Mouse (Mus musculus) right cerebral cortex, postnatal 36 days (tissue): ENCODE measurements around the gene Nol10.

Experiments
- DNase-seq, 2 experiments: peaks; one replicate each; pipeline ENCODE4 v3.0.0; 2022; ENCODE audit warnings: low spot score in 2 of 2, mixed read lengths in 1 of 2

Nol10 gene

DNA sequence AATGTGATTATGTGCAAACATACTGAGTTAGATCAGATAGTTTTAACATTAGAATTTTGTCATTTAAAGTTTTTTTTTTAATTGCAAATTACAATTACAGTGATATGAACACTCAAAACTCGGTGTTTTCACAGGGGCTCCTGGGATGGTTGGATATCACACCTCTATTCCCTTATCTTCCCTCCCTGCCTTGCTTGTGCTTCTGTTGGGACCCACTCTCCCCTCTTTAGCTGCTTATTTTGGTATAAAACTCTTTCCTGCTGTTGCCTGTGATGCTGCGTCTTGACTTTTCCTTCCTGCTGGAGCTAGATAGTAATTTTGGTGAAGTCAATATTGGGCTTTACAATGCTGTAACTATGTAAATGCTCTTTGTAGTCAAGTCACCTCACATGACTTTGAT is 63.0 kb downstream of the Nol10 start:
- no peak for DNase-seq

DNA sequence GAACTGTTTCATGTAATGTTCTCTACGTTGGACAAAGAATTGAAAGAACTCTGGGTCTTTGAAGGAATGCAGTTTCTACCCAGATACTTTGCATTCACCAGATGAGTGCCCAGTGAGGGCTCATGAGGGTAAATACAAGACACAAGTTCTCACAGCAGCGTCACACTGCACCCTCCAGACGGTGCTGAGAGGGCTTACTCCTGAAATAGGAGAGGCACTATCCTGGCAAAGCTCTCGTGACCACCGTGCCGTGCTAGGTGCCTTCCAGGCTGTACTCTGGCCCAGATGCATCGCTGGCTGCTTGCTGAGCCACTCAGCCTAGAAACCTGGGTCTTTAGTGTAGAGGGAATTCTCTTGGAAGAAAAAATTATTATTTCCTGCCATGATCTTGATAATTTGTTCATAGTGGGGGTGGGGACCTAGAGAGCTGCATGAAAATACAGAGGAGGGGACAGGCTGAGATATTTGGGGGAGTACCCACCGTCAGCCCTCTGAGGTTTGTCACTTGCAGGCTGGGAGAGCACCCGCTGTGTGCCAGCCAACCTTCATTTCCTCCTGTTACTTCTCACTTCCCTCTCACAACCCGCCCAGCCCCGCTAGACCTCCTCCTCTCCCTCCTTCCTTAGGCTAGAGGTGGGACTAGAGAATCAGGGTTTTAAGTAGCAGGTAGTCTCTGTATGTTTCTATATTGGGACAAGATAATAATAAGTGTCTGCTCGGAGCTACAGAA is 63.7 kb downstream of the Nol10 start:
- DNase-seq, result no peak

DNA sequence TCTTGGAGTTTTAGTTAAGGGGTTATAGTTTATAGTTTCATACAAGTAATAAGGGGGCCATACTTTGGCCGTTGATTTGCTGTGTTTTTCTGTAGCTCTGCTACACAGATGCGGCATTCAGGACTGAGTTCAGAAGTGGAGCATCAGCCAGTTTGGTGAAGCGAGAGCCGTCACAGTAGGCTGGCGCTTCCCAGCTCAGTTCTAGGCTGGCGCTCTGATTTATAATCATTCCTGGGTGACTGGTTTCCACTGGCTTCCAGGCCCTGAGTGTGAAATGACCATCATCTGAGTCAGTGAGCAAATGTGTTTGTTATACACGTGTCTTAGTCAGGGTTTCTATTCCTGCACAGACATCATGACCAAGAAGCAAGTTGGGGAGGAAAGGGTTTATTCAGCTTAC is 66.5 kb downstream of the Nol10 start:
- DNase-seq, result no peak

DNA sequence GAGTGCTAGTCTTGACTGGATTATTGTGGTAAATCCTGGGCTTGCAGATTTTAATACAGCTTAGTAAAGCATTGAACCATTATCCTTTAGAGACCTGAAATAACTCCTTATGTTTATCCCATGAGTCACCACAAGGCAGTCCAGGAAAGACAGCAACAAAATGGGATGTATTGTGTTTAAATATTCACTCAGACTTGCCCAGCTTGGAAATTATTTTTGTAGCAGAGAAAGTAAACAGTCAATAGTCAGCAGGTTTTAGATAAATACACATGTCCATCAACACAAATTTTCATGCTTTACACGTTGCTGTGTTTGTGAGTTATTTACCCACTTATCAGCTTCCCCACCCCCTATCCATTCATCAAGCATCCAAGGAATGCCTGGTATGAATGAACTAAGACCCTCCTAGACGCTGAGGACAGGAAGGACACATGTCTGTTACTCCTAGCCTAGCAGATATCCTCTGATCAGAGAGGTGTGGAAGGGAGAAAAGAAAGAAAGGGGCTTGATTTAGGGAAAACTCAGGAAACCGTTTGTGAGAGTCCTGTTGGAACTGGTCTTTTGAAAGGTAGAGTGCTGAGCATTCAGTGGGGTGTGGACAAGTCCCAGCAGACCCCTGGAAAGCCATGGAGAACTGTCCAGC is 72.0 kb downstream of the Nol10 start:
- DNase-seq, result no peak

DNA sequence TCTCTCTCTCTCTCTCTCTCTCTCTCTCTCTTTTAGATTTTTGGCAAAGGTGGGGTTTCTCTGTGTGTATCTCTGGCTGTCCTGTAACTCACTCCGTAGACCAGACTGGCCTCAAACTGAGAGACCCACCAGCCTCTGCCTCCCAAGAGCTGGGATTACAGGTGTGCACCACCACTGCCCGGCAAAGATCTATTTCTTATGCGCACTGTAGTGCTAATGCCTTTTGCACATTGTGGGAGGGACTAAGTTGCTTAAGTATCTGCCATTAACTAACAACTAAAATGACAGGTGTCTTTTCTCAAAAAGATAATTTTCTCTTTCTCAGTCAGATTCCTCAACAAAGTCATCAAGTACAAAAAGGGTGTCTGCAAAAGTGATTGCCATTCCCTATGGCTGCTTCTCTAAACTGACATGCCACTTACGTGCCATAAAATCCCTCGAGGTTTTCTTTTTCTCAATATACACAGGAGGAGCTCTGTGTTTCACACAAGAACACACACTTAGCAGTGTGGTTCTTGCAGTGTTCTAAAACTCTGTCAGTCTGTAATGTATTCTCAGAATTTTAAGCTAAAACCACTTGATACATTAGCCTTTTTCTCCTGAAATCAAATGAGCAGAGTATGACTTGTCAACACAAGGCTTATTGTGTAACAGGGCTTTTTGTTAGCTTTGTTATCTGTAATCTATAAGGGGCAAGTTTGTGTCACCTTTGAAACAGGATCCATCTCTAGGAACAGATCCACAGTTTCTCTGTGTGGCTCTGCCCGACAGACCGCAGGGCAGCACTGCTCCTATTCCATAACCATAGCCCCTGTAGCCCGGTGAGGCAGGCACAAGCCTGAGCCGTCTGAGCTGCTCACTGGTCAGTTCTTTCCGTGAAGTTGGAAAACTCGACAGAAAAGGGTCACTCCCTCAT is 77.3 kb downstream of the Nol10 start:
- no peak for DNase-seq

DNA sequence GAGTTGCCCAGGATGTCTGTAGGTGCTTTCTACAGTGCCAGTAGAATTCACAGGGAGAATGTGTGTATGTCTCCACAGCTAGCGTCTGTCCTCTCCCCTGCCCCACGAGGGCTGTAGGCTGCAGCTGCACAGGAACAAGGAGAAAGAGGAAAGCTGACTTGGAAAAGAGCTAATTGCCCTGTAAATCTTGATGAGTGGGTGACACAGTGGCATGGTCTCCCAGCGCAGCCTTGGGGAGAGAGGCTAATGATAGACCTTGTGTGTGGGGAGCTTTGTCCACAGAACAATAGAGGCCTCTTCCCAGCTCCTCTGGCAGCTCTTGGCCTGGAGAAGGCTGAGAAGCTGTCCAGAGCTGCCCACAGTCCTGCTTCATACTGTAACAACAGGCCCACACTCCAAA is 78.5 kb downstream of the Nol10 start:
- no peak for DNase-seq

DNA sequence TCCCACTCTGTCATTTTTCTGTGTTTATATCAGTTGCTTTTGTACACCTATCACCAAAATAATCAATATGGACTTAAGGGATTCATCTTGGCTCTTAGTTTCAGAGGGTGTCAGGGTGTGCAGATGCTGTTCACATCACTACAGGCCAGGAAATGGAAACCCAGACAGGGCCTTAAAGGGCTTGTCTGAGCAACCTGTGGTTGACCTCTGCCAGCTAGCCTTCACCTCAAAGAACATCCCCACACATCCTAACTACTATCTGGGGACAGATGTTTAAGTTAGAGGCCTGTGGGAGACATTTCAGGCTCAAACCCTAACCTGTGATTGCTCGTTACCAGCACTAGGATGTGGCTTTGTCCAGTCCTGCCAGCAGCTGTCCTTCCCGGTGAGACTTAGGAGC is 82.3 kb downstream of the Nol10 start:
- DNase-seq, result no peak

DNA sequence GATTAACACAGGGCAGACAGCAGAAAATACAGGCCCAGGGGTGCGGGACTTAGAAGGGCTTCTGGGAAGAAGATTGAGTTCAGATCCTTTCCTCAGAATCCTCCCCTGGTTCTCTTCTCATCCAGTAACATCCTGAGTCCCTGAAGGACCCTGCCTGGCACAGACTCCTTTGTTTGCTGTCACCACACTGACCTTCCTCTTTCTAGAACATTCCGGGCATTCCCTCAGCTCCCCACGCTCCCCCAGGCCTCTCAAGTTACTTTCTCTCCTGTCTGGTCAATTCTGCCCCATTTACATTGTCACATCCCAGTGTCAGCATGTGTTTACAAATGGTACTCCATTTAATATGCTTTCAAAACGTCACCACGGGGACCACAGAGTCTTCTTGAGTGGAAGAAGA is 82.9 kb downstream of the Nol10 start:
- no peak for DNase-seq

DNA sequence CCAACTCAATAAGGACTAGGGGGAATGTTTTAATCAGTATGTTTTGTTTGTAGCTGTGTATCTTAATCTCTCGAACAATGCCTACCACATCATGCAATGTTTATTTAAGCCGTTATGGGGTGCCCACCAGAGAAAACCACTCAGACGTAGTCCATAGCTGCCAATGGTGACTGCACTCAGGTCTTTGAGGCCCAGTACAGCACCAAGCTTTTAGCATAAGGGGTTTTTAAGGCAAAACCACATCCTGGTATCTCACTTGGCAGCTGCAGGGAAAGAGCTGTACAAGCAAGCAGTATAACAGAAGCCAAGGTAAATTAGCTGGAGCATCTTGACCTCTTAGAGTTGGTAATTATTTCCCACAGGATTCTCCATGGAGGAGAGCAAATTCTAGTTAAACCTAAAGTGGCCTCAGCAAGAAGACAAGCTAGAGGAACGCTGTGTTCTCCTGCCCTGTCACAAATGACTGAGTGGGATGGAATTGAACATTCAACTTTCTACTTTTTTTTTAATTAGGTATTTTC is 83.6 kb downstream of the Nol10 start:
- DNase-seq, result no peak

DNA sequence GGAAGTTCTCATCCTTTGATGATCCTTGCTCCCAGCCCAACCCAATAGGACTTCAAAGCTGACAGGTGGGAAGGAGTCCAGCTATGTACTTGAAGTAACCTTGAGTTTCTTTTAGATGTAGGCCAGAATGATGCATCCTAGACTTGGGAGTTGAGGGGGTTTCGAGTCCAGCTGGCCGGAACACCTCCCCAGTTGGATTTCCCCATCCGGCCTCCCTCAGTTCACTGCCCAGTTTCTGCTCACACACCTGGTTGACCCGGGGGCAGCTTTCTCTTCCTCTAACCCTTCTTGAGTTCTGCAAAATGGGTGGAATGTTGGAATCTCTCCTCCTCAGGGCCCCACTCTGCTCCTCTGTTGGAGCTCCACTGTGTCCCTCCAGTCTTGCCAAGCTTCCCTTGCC is 85.5 kb downstream of the Nol10 start:
- DNase-seq, result no peak

DNA sequence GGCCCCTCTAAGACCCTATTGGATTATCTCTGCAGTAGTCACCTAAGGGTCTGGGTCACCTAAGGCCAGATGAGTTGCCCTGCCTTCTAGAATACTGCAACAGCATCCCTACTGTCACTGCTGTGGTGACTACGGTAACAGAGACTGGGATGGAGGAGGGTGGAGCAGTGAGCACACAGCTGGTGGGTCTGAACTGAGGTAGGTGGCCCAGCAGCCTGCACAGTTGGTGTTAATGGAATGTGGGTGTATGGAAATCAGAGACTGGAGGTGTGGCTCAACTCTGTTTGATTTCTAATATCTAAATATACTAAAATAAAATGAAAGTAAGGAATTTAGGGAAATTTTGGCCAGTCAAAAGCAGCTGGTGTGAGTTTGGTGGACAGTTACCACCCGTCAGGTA is 88.2 kb downstream of the Nol10 start:
- peak in 1 of 2 experiments; percentile 23 for DNase-seq

DNA sequence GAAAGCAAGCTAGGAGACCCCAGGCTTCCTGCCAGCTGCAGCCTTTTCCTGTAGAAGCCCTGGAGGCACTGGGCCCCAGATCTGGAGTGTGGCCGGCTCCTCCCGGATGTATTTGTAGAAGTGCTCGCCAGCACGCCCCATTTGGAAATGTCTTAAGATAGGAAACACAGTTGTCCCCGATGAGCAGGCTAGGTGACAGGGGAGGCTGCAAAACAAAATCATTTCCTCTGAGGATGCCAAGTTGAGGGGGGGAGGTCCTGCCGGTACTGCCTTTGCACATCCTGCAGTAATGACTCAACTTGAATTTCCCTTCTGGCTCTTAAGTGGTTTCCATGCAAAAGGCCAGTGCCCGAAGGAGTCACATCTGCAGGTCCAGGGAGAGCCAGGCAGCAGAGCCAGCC is 92.0 kb downstream of the Nol10 start:
- DNase-seq, result no peak

DNA sequence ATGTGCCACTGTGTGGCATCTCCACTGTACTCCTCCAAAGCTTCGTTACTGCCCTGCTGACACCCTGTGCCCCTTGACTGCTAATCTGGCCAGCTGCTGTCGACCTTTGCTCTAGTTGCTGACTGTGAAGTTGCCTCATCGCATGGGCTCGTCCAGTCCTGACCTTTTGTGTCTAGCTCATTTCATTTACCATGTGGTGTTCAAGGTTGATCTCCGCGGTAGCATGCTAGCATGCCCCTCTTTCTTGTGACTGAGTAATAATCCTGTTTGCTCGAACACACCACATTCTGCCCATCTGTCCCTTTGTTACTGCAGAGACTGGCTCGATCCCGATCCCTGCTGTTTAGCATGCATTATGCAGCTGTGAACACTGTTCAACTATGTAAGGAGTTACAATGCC is 93.2 kb downstream of the Nol10 start:
- DNase-seq, result no peak

DNA sequence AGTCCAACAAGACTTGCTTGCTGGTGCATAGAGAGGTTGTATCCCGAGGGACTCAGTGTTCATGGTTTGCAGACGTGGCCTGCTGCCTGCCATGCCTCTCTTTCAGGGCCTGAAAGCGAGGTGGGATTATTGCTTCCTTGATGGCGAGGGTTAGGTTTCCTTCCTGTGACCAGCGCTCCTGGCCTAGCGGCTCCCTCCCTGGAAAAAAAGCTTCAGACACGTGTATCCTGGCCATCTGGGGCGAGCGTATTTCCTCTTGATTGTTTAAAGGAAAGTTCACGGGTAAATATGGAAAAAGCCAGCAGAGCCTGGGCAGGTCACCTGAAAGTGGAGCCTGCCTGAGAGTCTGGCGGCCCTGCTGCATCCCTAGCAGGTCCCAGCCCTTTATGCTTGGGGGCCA is 96.1 kb downstream of the Nol10 start:
- no peak for DNase-seq

DNA sequence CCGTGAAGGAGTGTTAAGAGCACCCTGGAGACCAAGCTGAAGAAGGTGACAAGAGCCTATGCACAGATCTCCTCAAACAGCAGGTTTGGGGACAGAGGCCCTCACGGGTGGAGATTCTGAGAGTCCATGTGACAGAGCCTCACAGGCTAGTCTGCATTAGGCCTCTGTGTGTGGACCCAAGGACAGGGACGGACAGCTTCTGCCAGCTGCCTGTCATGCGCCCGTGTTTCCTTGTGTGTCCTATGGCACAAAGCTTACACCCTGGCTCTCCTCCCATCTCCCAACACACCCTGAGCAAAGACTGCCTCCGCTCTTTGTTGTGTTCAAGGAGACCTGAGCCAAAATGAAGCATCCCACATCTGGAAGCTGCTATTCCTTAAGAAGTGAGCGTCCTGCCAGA is 97.0 kb downstream of the Nol10 start:
- no peak for DNase-seq

DNA sequence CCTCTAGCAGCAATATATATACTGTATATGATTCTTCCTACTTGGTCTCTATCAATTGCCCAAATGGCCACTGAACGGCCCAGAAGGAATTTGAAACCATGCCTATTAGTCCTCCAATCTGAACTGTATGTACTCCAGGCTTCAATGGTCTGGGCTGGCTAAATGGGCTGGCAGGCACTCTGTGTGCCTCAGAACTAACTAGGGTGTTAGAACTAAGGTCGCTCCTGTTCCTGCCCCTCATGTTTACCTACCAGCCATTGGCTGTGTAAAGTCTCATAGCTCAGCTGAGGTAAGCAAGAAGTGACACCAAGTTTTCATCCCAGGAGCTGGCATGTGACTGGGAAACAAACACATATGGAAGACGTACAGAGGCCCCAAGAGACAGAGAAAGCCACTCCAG is 100.5 kb downstream of the Nol10 start:
- DNase-seq, result no peak

DNA sequence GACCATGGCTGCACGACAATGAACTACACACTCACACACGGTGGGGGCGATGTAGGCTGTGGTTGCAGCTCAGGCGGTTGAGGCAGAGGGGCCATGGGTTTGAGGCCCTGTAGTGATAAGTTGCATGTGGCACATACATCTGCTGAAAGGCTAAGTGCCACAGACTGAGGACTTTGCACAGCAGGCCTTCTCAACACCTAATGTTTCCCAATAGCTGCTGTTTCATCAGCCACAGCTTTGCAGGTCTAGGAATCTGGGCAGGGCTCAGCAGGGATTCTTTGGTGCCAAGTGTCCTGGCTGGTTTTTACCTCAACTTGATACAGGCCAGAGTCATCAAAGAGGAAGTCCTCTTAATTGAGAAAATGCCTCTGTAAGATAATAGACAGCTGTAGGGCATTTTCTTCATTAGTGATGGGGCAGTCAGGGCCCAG is 101.4 kb downstream of the Nol10 start:
- no peak for DNase-seq

DNA sequence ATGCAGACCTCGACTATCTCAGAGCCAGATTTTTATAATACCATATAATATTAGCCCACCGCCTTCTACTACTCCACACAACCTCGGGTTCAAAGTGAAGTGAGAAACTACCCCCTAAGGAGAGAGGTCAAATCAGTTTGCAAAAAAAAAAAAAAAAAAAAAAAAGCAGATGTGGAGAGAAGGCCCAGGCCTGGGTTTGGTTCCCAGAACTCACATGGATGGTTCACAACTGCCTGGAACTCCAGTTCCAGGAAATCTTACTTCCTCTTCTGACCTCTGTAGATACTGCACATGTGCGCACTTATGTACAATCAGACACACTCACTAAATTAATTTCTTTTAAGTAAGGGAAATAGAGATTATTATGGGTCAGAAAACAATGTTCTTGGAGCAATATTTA is 102.2 kb downstream of the Nol10 start:
- DNase-seq, result no peak

DNA sequence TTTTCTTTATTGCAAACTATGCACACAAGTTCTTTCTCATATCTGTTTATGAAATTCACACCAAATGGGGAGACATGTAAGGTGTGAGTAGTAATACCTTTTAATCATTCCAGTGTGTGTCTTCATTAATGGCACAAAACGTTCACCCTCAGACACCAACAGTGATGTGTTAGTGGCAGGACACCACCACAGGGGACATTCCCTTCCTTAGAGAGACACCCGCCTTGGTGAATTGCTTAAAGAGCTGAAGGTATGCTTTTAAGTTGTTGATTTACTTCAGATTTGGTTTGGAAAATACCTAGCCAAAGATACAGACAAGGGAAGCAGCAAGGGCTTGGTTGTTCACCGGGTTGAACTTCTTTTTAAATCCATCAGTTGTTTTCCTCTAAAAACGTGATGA is 102.7 kb downstream of the Nol10 start:
- DNase-seq, result no peak

DNA sequence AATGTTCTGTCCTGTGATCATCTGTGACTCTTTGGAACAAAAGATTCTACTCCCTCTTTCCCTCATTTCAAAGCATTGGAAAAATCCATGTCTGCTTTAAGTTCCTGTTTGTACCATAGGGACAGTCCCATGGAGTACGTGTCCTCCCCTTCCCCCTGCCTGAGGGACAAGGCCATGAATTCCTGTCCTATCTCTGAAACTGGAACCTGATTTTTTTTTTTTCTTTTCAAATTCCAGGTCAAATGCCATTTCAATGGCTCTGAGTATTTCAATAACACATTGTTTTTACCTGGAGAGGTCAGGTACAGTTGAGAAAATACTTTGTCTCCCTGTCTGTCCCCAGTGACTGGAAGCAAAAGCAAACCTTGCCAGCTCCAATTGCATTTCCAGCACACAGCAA is 104.0 kb downstream of the Nol10 start:
- DNase-seq, result no peak

DNA sequence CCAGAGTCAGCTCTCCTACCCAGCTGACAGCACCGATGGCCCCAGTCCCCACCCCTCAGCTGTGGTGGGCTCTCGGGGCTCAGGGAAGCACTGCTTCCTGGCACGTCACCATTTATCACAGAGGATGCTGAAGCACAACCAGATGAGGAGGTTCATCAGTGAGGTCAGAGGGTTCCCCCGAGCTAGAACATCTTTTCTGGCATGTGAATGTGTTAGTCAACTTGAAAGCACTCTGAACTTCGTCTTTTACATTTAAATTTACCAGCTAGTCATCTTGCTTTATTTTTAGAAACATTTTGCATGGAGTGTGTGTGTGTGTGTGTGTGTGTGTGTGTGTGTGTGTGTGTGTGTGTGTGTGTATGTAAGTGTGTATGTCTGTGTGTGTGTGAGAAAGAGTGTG is 105.7 kb downstream of the Nol10 start:
- DNase-seq, result no peak

DNA sequence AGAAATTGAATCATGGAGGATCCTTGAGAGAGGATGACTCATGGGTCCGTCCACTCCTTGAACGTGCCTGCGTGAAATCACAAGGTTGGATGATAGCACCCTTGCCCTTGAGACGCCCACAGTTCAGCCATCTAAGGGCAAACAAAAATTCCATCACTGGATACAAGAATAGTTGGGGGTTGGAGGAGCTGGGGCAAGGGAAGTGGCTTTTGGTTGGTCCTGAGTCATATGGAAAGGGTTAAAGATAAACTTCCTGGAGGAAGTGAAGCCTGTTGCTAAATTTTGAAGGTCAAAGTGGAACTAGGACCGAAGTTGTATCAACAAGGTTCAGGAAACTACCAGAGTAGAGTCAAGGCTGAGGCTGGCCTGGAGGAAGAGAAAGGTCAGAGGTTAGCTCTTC is 106.8 kb downstream of the Nol10 start:
- no peak for DNase-seq
